Mouse (Mus musculus): Measurements from ENCODE around the gene Pabpc1l. TPM values are rescaled to one million over a fixed set of nuclear protein-coding genes. Genes with fewer than 3 reads are reported as not detected.
A peak's percentile ranks its signal among the peaks of the same experiment; 100 is the strongest.

The Pabpc1l gene
- total RNA-seq, 2 experiments from 2014 or later = 0.77 to 0.91 TPM

DNA sequence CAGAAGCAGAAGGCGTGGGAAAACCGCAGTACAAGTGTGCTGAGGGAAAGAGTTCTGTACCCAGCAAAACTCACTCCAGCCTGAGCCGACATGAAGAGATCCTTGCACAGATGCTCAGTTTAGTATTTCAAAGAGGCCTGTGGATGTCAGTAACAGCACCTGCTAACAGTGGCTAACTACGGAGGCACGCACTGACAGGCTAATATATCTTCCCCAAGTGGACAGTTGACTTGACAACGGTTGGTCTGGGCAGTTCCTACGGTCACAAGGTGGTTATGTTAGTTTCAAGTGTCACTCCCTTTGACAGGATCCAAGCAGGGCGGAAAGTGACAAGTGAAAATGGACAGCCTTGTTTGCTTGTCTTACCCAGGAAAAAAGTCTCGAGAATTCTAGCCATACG lies 56.9 kb downstream of the Pabpc1l start:
- no peak for DNase-seq
- intact Hi-C loops (cut with DNase I) = no loop called here

DNA sequence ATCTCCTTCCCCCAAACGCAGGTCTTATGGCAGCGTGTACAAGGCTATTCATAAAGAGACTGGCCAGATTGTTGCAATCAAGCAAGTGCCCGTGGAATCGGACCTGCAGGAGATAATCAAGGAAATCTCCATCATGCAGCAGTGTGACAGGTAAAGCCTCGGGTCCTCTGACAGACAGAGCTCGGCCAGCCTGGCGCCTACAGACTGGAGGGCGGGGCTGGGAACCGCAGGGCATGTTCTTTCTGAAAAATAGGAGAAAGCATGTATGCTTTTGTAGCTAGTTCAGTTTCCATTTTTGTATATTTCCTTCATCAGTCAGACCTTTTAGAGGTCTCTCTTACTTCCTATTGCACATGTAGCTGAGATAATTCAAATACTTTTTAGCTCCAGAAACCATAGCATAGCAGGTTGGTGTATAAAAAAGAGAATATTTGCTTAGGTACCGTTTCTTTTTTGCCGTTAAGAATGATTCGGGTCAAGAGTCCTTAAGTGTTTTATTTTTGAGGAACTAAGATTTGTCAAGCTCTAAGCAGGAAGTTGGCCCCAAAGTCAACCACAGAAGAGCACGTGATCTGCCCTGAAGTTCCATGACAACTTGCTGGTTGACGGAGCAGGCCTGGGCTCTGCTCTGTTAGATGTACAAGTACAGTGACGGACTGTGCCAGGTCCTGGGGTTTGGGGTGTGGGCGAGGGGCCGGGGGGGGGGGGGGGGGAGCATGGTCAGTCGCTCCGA lies 58.5 kb downstream of the Pabpc1l start:
- intact Hi-C loops (cut with DNase I) = no loop called here
- peak; percentile 30 to 33 for DNase-seq

DNA sequence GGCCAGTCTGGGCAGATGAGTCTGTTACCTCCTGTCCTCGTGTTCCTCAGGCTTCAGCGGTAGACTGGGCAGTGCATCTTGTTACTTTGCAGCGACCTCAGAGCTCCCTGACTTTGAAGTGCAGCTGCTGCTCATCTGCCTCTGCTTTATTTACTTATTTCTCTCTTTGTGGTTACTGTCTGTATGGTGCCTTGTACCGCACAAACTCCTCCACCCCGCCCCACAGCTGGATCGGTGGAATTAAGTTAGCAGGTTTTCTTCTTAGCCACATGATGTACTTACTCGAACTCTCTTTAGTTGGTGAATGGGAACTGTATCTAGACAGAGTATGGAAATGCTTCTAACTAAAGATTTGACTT lies 59.1 kb downstream of the Pabpc1l start:
- DNase-seq = no peak
- intact Hi-C loops (cut with DNase I) = no loop called here

DNA sequence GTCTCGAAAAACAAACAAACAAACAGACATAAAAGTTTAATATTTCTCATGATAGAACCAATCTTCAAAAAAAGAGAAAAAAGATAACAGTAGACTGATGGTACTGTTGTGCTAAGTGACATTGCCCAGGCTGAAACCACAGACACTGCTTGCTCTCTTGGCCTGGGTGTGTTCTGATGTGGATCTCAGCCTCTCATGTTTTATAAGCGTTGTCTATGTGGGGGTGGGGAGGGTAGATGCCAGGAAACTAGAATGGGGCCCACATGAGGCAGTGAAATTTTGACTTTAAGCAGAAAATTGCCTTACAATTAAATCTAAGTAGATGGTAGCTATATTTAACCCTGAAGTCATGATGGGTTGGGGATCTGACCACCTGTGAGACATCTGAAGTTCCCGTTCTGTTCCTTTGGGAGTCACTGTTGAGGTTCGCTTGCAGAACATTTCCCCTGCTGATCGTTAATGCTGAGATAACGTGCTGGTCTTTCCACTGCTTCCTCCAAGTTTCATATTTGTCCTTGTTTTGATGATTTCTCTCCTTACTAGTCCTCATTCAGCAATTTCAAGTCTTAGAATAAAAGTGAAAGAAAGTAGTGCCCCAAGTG lies 62.3 kb downstream of the Pabpc1l start:
- DNase-seq = no peak
- intact Hi-C loops (cut with DNase I) = no loop called here

DNA sequence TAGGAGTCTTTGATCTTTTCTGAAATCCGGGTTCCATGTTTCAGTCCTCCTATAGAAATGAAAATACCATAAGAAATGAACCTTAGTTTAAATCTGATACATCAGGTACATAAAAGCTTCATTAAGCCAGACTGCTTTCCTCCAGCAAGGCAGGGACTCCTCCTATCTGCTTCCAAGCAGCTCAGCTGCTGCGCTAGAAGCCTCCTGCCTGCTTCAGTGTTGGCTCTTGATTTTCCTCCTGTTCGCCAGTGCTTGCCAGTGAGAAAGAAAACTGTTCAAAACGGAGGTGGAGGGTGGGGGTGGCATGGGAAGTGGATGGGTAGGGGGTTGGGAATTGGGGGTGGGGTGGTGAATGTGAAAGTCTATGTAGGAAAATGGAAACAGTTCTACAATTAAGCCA lies 64.3 kb downstream of the Pabpc1l start:
- DNase-seq = no peak
- intact Hi-C loops (cut with DNase I) = no loop called here

DNA sequence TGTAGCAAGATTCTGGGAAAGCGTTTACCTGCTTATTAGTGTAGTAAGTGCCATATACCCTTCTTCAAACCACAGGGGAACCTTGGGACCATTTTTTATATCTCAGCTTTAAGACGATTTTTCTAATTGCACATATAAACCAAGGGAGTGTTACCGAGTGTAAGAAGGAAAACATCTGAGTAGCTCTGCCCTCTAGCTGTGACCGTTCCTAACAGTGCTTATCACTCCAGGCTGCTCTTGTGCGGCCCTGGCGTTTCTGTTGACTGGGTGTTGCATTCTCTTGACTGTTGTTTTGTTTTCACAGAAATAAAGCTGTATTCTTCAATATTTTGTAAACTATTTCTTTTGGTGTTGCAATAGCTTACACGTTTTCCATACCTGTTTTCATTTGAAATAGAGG lies 68.9 kb downstream of the Pabpc1l start:
- DNase-seq = no peak
- intact Hi-C loops (cut with DNase I) = no loop called here

DNA sequence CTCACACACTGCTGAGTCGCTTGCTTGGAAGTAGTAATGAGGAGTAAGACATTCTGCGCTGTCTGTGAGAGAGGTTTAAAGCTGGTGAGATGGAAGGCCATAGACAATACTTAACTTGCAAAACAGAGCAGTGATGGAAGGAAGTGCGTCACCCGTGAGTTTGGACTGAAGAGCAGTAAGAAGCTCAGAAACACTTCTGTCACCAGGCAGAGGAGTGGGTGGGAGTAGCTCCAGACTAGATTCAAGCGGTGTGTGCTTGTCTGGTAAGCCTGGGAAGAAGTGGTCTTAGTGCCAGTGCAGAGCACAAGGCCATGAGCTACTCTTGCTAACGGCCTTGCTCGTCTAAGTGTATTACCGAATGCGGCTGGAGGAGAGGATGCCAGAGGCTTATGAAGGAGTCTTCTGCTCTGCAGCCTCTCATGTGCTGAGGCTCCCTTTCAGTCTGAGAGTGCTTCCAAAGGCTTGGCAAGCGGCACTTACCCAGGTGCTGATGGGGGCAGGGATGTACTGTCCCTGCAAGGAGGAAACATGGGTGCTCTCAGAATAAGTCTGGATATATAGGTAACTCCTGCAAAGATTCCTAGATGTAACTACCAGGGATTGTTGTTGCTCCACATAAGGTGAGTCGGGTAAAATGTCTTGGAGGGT lies 73.5 kb downstream of the Pabpc1l start:
- intact Hi-C loops (cut with DNase I) = no loop called here
- DNase-seq = no peak

Other genes with a start within 250 kb of the Pabpc1l start
- gene Ccn5, start 204.6 kb upstream of the Pabpc1l start, total RNA-seq (2021) = 1 to 10 TPM in 1 of 2 experiments, under 1 TPM in 1; 0.97 to 1.1 TPM
- not detected for gene Kcnk15, start 171.8 kb upstream of the Pabpc1l start, total RNA-seq (2021)
- under 1 TPM; 0.17 to 0.27 TPM for gene Rims4, start 106.8 kb upstream of the Pabpc1l start, total RNA-seq (2021)
- gene Ywhab, start 30.5 kb upstream of the Pabpc1l start, total RNA-seq (2021) = 100 to 1,000 TPM; 138 to 139 TPM
- 10 to 100 TPM; 20.9 to 21.4 TPM for gene Stk4, start 44.9 kb downstream of the Pabpc1l start, total RNA-seq (2021)
- 10 to 100 TPM; 22.8 to 25.9 TPM for gene Tomm34, start 45.7 kb downstream of the Pabpc1l start, total RNA-seq (2021)
- gene Kcns1, start 145.7 kb downstream of the Pabpc1l start, total RNA-seq (2021) = under 1 TPM; 0.14 to 0.15 TPM
- not detected for gene Wfdc5, start 157.3 kb downstream of the Pabpc1l start, total RNA-seq (2021)
- gene Wfdc12, start 165.2 kb downstream of the Pabpc1l start, total RNA-seq (2021) = not detected
- gene Wfdc15a, start 174.7 kb downstream of the Pabpc1l start, total RNA-seq (2021) = not detected
- gene Wfdc15b, start 196.2 kb downstream of the Pabpc1l start, total RNA-seq (2021) = not detected
- gene Svs2, start 213.0 kb downstream of the Pabpc1l start, total RNA-seq (2021) = not detected
- gene Svs3b, start 231.2 kb downstream of the Pabpc1l start, total RNA-seq (2021) = not detected

All from heart, postnatal 10 days (tissue).